Mouse (Mus musculus) T-cell, adult 66 days (primary cell): ENCODE data around the gene Blcap. TPM values are rescaled to one million over a fixed set of nuclear protein-coding genes. Genes with fewer than 3 reads are reported as not detected.

Source experiments
- total RNA-seq, 2 experiments: library from RNA; stranded (reverse); gene quantifications; 3 replicates in 1 of 2; 4 replicates in 1 of 2; pipeline ENCODE4 v1.2.4; 2023

Gene Blcap
- total RNA-seq = 10 to 100 TPM; 25.8 to 34.0 TPM

GRCm38 (mm10) chr2:157571224-157571832 lies at the start of gene Blcap:
TSS of gene Blcap (minus strand) at chr2:157571274.

GRCm38 (mm10) chr2:157559858-157560257 lies 11.2 kb downstream of the Blcap start, which contains the start of gene Nnat:
TSS of gene Nnat (plus strand) at chr2:157560078.

Other genes starting within 250 kb of the Blcap start
- gene Ghrh, start 223.8 kb downstream of the Blcap start, total RNA-seq = not detected
- gene Manbal, start 203.7 kb downstream of the Blcap start, total RNA-seq = 10 to 100 TPM; 25.0 to 29.3 TPM
- under 1 TPM; 0.44 to 0.99 TPM for gene Src, start 152.8 kb downstream of the Blcap start, total RNA-seq
- not detected for gene Nnat, start 11.2 kb downstream of the Blcap start, total RNA-seq
- 10 to 100 TPM; 42.2 to 45.8 TPM for gene Ctnnbl1, start 166.1 kb upstream of the Blcap start, total RNA-seq